Mouse (Mus musculus) CD4-positive, CD25-positive, alpha-beta regulatory T cell, adult 2 months (primary cell): ENCODE results near the gene Clca3a1.
"Not testable (repeated sequence)": the region's sequence is repeated elsewhere in the genome, so short reads cannot be mapped to it uniquely, and the experiment has no call there.

Source experiments
- DNase-seq: peaks from one replicate; pipeline ENCODE4 v3.0.0-alpha.2; 2012; ENCODE audit warnings: low read depth, low spot score

Clca3a1 gene

GRCm38 (mm10) chr3:144760592-144761309 is at the start of gene Clca3a1:
Clca3a1 (minus strand) TSS chr3:144760977.
- no peak for DNase-seq

- not testable (repeated sequence) for DNase-seq
Observed at GRCm38 (mm10) chr3:144808153-144808925, 47.6 kb upstream of the Clca3a1 start.

GRCm38 (mm10) chr3:144806626-144807025 is 45.8 kb upstream of the Clca3a1 start:
- not testable (repeated sequence) for DNase-seq

GRCm38 (mm10) chr3:144801861-144802260 is 41.1 kb upstream of the Clca3a1 start:
- DNase-seq, result peak; percentile 28

- no peak for DNase-seq
Observed at GRCm38 (mm10) chr3:144785181-144786148, 24.7 kb upstream of the Clca3a1 start.

- DNase-seq, result no peak
Observed at GRCm38 (mm10) chr3:144765161-144765560, 4.4 kb upstream of the Clca3a1 start.

- no peak for DNase-seq
Observed at GRCm38 (mm10) chr3:144761454-144761853, 677 bp upstream of the Clca3a1 start.

- DNase-seq, result no peak
Observed at GRCm38 (mm10) chr3:144759719-144760118, 1.1 kb downstream of the Clca3a1 start.

- DNase-seq, result not testable (repeated sequence)
Observed at GRCm38 (mm10) chr3:144756103-144756502, 4.7 kb downstream of the Clca3a1 start.

- peak; percentile 54 for DNase-seq
Observed at GRCm38 (mm10) chr3:144753120-144753519, 7.7 kb downstream of the Clca3a1 start.

GRCm38 (mm10) chr3:144749062-144749963 is 11.5 kb downstream of the Clca3a1 start:
- not testable (repeated sequence) for DNase-seq

- not testable (repeated sequence) for DNase-seq
Observed at GRCm38 (mm10) chr3:144747706-144748105, 13.1 kb downstream of the Clca3a1 start.

GRCm38 (mm10) chr3:144738396-144738795 is 22.4 kb downstream of the Clca3a1 start:
- not testable (repeated sequence) for DNase-seq

- DNase-seq, result peak; percentile 45
Observed at GRCm38 (mm10) chr3:144736831-144737230, 23.9 kb downstream of the Clca3a1 start.

- DNase-seq, result peak; percentile 76
Observed at GRCm38 (mm10) chr3:144723455-144723854, 37.3 kb downstream of the Clca3a1 start.

GRCm38 (mm10) chr3:144722566-144722965 is 38.2 kb downstream of the Clca3a1 start:
- not testable (repeated sequence) for DNase-seq

- DNase-seq, result no peak
Observed at GRCm38 (mm10) chr3:144721860-144722256, 38.9 kb downstream of the Clca3a1 start.

- DNase-seq, result no peak
Observed at GRCm38 (mm10) chr3:144721077-144721859, 39.5 kb downstream of the Clca3a1 start.

GRCm38 (mm10) chr3:144719901-144720747 is 40.7 kb downstream of the Clca3a1 start, which contains the start of gene Sh3glb1:
Sh3glb1 (minus strand) TSS chr3:144720335.
- peak; percentile 97 for DNase-seq
